Mouse (Mus musculus) limb, embryonic 14.5 days (tissue): ENCODE results near the gene A3galt2. TPM values are rescaled to one million over a fixed set of nuclear protein-coding genes. Genes with fewer than 3 reads are reported as not detected.

Source experiments
- ATAC-seq: fragments of 200-750 bp; cut with Nextera tagmentation; 2 replicates; pipeline ENCODE4 v1.8.0; 2017; ENCODE audit warnings: low read depth, moderate number of reproducible peaks, moderate TSS enrichment; ENCODE audit not compliant: low FRiP score
- DNase-seq: peaks from one replicate; pipeline ENCODE4 v3.0.0-alpha.2; 2015; ENCODE audit warnings: low spot score
- H3K27ac ChIP-seq: fragments of 300-500 bp; sonication (generic); replicated peaks from 2 replicates; pipeline ENCODE4 v1.5.1; 2014; ENCODE audit warnings: low read depth, mild to moderate bottlenecking, low read length, moderate library complexity, mixed read lengths
- H3K27me3 ChIP-seq: fragments of 300-500 bp; sonication (generic); 2 replicates; pipeline ENCODE4 v1.6.1; 2014; ENCODE audit warnings: low read length, mixed read lengths; ENCODE audit not compliant: control insufficient read depth, insufficient read depth
- H3K36me3 ChIP-seq: fragments of 300-500 bp; sonication (generic); 2 replicates; pipeline ENCODE4 v1.6.1; 2014; ENCODE audit warnings: mild to moderate bottlenecking, low read length, moderate library complexity, mixed read lengths; ENCODE audit not compliant: control insufficient read depth, insufficient read depth
- H3K4me1 ChIP-seq: fragments of 300-500 bp; sonication (generic); 2 replicates; pipeline ENCODE4 v1.6.1; 2014; ENCODE audit warnings: antibody characterized with exemption, low read length, mixed read lengths; ENCODE audit not compliant: control insufficient read depth, insufficient read depth
- H3K4me2 ChIP-seq: fragments of 300-500 bp; sonication (generic); replicated peaks from 2 replicates; pipeline ENCODE4 v1.6.1; 2014; ENCODE audit warnings: low read depth, mild to moderate bottlenecking, low read length, moderate library complexity; ENCODE audit not compliant: severe bottlenecking
- H3K4me3 ChIP-seq: fragments of 300-500 bp; sonication (generic); replicated peaks from 2 replicates; pipeline ENCODE4 v1.5.1; 2014; ENCODE audit warnings: low read length
- H3K9ac ChIP-seq: fragments of 300-500 bp; sonication (generic); 2 replicates; pipeline ENCODE4 v1.6.1; 2014; ENCODE audit warnings: mild to moderate bottlenecking, low read depth, low read length, moderate library complexity; ENCODE audit not compliant: severe bottlenecking
- H3K9me3 ChIP-seq: fragments of 300-500 bp; sonication (generic); 2 replicates; pipeline ENCODE4 v1.6.1; 2016; ENCODE audit warnings: low read length; ENCODE audit not compliant: control insufficient read depth
- POLR2A ChIP-seq: fragments of 200-500 bp; IDR thresholded peaks from 2 replicates; pipeline ENCODE4 v1.8.0; 2012; ENCODE audit warnings: inconsistent platforms, mild to moderate bottlenecking, moderate library complexity, borderline replicate concordance; ENCODE audit not compliant: insufficient read depth, insufficient read length; ENCODE audit errors: extremely low read depth
- WGBS: fragments of 180-500 bp; shearing (Covaris S2); extraction: QIAGEN DNeasy Blood & Tissue Kit; methylation state at CpG from one replicate; pipeline ENCODE4 v1.1.7; 2014; 5-methylcytosine and 5-hydroxymethylcytosine counted together
- polyA plus RNA-seq, 2 experiments: library from polyadenylated mRNA; depleted of rRNA in 1 of 2; stranded (reverse) in 1 of 2; unstranded in 1 of 2; fragments of >200 nt; fragmentation: Nextera tagmentation in 1 of 2; extraction: Ambion mirVana in 1 of 2; gene quantifications; 2 replicates each; pipeline versions ENCODE4 v1.2.1 to v1.2.3; 2012 to 2014

The A3galt2 gene
- polyA plus RNA-seq, 2 experiments, result 0.15 to 1.7 TPM

DNA sequence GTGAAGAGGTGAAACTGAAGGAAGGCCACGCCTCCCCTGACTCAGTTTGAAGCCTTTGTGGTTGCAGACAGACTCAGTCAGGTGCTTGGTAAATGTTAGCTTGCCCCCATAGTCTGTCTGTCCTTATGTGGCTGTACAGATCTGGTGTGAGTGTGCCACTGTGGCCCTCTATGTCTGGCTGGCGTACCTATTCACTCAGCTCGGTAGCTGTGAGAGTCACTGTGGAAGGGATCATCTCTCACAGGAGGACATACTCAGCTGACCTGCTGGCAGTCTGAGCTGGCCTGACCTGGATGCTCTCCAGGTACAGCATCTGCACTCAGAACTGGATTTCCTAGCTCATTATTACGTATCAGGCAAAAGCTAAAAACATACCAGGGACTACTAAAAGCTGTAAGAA, 33.4 kb upstream of the A3galt2 start:
- H3K36me3 ChIP-seq, result peaks cover 4% of the 10 kb centered on the region; the same call in 1 of the 2 replicates
- H3K4me3 ChIP-seq, result no peak overlapping the region
- H3K4me1 ChIP-seq, result peaks cover 19% of the 10 kb centered on the region
- TF ChIP-seq POLR2A, result no peak
- no peak overlapping the region for H3K9ac ChIP-seq
- no peak for DNase-seq
- 80% methylated on average over 4 of the region's 4 CpGs for WGBS
- no peaks in the 10 kb centered on the region for H3K9me3 ChIP-seq
- H3K27me3 ChIP-seq, result no peaks in the 10 kb centered on the region
- ATAC-seq, result no peak
- no peak overlapping the region for H3K27ac ChIP-seq
- no peak overlapping the region for H3K4me2 ChIP-seq

DNA sequence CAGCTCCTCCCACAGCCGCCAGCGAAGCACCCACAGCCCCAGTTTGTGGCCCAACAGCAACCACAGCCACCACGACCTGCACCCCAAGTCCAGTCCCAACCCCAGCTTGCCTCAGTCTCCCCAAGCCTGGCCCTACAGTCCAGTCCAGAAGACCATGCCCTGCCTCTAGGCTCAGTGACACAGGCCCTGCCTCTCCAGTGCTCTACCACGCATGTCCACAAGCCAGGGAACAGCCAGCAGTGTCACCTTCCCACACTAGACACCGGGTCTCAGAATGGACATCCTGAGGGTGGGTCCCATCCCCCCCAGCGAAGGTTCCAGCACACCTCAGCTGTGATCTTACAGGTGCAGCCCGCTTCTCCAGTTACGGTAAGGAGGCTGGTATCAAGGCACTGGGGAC, 32.2 kb upstream of the A3galt2 start:
- Histone ChIP-seq H3K4me1 (peaks cover 23% of the 10 kb centered on the region), H3K27me3 (no peaks in the 10 kb centered on the region), H3K36me3 (peaks cover 2% of the 10 kb centered on the region; the same call in 1 of the 2 replicates), H3K4me3 (no peak overlapping the region), H3K9ac (no peak overlapping the region), H3K9me3 (no peaks in the 10 kb centered on the region), H3K4me2 (no peak overlapping the region), H3K27ac (no peak overlapping the region)
- WGBS, result 90% methylated on average over 8 of the region's 8 CpGs
- DNase-seq (no peak), ATAC-seq (no peak)
- no peak for TF ChIP-seq POLR2A

DNA sequence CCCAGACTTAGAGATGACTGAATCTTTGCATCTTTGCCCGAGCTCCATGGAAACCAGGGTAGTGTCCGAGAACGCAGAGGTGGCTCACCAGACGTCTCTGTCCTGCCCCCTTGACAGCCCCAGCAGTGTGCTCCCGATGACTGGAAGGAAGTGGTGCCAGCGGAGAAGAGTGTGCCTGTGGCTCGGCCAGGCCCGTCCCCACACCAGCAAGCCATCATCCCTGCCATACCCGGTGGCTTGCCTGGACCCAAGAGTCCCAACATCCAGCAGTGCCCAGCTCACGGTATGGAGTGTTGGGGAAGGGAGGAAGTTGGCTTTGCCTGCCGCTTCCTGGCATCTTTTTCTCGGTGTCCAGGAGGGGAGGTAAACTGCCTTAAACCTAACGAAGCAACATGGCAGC, 31.7 kb upstream of the A3galt2 start:
- ATAC-seq (no peak), DNase-seq (no peak)
- Histone ChIP-seq H3K4me2 (no peak overlapping the region), H3K4me1 (peaks cover 24% of the 10 kb centered on the region), H3K9ac (no peak overlapping the region), H3K27ac (no peak overlapping the region), H3K27me3 (no peaks in the 10 kb centered on the region), H3K36me3 (no peaks in the 10 kb centered on the region), H3K4me3 (no peak overlapping the region), H3K9me3 (no peaks in the 10 kb centered on the region)
- TF ChIP-seq POLR2A, result no peak
- 81% methylated on average over 13 of the region's 13 CpGs for WGBS

DNA sequence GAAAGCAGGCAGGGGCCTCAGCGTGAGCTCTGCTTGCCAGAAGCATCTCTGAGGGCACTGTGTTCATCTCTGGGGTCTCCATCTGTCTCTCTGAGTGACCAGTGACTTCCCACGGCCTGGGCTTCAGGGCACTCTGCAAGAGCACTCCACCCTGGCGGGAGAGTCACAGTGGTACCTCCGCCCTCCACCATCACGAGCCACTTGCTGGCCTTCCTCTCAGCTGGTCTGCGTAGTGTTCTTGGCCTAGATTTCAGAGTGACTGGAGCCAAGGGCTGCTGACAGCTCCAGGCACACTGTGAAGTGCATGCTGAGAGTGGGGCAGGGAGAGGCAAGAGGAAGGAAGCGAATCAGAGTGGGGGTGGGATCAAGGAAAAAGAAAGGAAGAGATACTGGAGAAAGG, 31.1 kb upstream of the A3galt2 start:
- Histone ChIP-seq H3K9me3 (no peaks in the 10 kb centered on the region), H3K4me1 (peaks cover 30% of the 10 kb centered on the region), H3K4me3 (no peak overlapping the region), H3K4me2 (no peak overlapping the region), H3K27me3 (no peaks in the 10 kb centered on the region), H3K36me3 (no peaks in the 10 kb centered on the region), H3K27ac (no peak overlapping the region), H3K9ac (no peak overlapping the region)
- ATAC-seq (no peak), DNase-seq (no peak)
- 70% methylated on average over 7 of the region's 7 CpGs for WGBS
- TF ChIP-seq POLR2A, result no peak

DNA sequence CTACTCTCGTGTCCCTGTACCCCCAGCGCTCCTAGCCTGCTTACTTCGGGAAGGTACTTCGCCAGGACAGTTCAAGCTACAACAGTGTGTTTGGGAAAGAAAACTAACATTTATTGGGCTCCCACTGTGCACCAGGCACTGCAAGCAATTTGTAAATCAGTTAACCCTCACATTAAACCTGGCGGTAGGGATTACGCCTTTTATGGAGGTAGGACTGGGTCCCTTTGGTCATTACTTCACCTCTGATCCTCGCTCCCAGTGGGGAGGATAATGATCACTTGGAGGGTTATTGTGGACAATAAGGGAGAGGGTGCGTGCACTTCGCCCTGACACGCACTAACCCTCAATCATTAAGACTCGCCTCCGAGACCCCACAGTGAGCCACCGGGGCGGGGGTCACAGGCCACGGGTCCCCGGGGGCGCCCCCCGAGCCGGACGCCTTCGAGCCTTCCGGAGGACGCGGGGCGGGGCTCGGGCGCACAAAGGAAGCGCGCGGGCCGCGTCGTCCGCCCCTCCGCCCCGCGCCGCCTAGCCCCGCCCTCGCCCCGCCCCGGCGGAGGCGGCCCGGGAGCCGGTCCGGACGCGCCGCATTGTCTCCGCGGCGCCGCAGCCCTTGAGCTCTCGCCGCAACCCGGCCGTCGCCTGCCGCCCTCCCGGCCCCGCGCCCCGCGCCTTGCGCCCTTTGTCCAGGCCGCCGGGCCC, 28.0 kb upstream of the A3galt2 start:
- Histone ChIP-seq H3K4me3 (peak overlapping the region; percentile 91), H3K27ac (peak overlapping the region; percentile 86), H3K27me3 (no peaks in the 10 kb centered on the region), H3K4me1 (peaks cover 29% of the 10 kb centered on the region), H3K9me3 (no peaks in the 10 kb centered on the region), H3K4me2 (peak overlapping the region; percentile 89), H3K9ac (peak overlapping the region; percentile 98), H3K36me3 (peaks cover 5% of the 10 kb centered on the region; the same call in 1 of the 2 replicates)
- peak; percentile 81 for DNase-seq
- peak; percentile 92 for ATAC-seq
- peak; percentile 50; the same call in 1 of the 2 replicates for TF ChIP-seq POLR2A
- whole genome bisulfite sequencing, result 2% methylated on average over 25 of the region's 68 CpGs
